Mouse (Mus musculus) left cerebral cortex, adult 2 months (tissue): ENCODE data around the gene Ric1. TPM values are rescaled to one million over a fixed set of nuclear protein-coding genes. Genes with fewer than 3 reads are reported as not detected.

ENCODE experiments used
- DNase-seq, 2 experiments: peaks; one replicate each; pipeline ENCODE4 v3.0.0; 2021 to 2022; ENCODE audit warnings: low spot score in 2 of 2, mixed read lengths in 1 of 2; ENCODE audit errors: extremely low spot score in 1 of 2
- H3K27ac ChIP-seq: fragments of 200-600 bp; 2 replicates; pipeline ENCODE4 v1.8.1; 2022
- H3K4me3 ChIP-seq: fragments of 200-600 bp; 2 replicates; pipeline ENCODE4 v1.8.1; 2022
- CTCF ChIP-seq: fragments of 200-600 bp; IDR thresholded peaks from 2 replicates; pipeline ENCODE4 v1.8.1; 2022; ENCODE audit warnings: antibody characterized with exemption, mild to moderate bottlenecking, moderate library complexity
- intact Hi-C: fragments of 180-260 bp; cut with DNase I; formaldehyde crosslinking; loops from one replicate; pipeline ENCODE4 v1.15.1; 2025
- total RNA-seq, 2 experiments: library from RNA; stranded (reverse); gene quantifications; 2 replicates each; pipeline ENCODE4 v1.2.3; 2021

Ric1 gene
- total RNA-seq, 2 experiments from 2014 or later, result 36.4 to 36.8 TPM

GRCm38 (mm10) chr19:29647651-29648549, 125.8 kb downstream of the Ric1 start, which contains the start of gene Ermp1:
Gene Ermp1 (minus strand): TSS chr19:29648415.
- peak within 1 kb of the TSS; percentile 94 for H3K4me3 ChIP-seq
- peak; percentile 96 for TF ChIP-seq CTCF
- H3K27ac ChIP-seq, result peak within 1 kb of the TSS; percentile 92
- peak; percentile 96 to 99 for DNase-seq
- intact Hi-C loops, result no loop called here

GRCm38 (mm10) chr19:29648550-29648914, 126.5 kb downstream of the Ric1 start:
- DNase-seq, result no peak
- peak overlapping the region; percentile 92 for H3K27ac ChIP-seq
- intact Hi-C loops, result no loop called here
- no peak for TF ChIP-seq CTCF
- H3K4me3 ChIP-seq, result peak overlapping the region; percentile 94

GRCm38 (mm10) chr19:29649683-29650082, 127.6 kb downstream of the Ric1 start:
- intact Hi-C loops, result no loop called here
- TF ChIP-seq CTCF, result no peak
- no peak for DNase-seq
- Histone ChIP-seq H3K27ac (no peak overlapping the region), H3K4me3 (no peak overlapping the region)

GRCm38 (mm10) chr19:29653768-29654265, 131.7 kb downstream of the Ric1 start:
- Histone ChIP-seq H3K4me3 (no peak overlapping the region), H3K27ac (no peak overlapping the region)
- intact Hi-C loops, result no loop called here
- TF ChIP-seq CTCF, result no peak
- DNase-seq, result no peak

- intact Hi-C loops, result no loop called here
Measured at GRCm38 (mm10) chr19:29655148-29655547, 133.1 kb downstream of the Ric1 start.

GRCm38 (mm10) chr19:29656029-29656428, 133.9 kb downstream of the Ric1 start:
- DNase-seq, result no peak
- TF ChIP-seq CTCF, result no peak
- Histone ChIP-seq H3K4me3 (no peak overlapping the region), H3K27ac (no peak overlapping the region)
- intact Hi-C loops, result no loop called here

More at GRCm38 (mm10) chr19:29655148-29655547, 133.1 kb downstream of the Ric1 start:
- Histone ChIP-seq H3K4me3 (no peak overlapping the region), H3K27ac (no peak overlapping the region)
- no peak for DNase-seq
- no peak for TF ChIP-seq CTCF

Other genes starting within 250 kb of the Ric1 start
- under 1 TPM in 1 of 2 experiments, not detected in 1; 0.54 TPM for gene Insl6, start 196.9 kb upstream of the Ric1 start, total RNA-seq
- 1 to 10 TPM; 1.4 to 1.7 TPM for gene Rln1, start 187.6 kb upstream of the Ric1 start, total RNA-seq
- 10 to 100 TPM; 27.6 to 29.3 TPM for gene Plgrkt, start 154.9 kb upstream of the Ric1 start, total RNA-seq
- 1 to 10 TPM in 1 of 2 experiments, under 1 TPM in 1; 0.89 to 1.3 TPM for gene Cd274, start 154.8 kb upstream of the Ric1 start, total RNA-seq
- under 1 TPM in 1 of 2 experiments, not detected in 1; 0.32 TPM for gene Pdcd1lg2, start 111.4 kb upstream of the Ric1 start, total RNA-seq
- gene Ermp1, start 126.1 kb downstream of the Ric1 start, total RNA-seq, result 10 to 100 TPM; 33.7 to 34.1 TPM
- under 1 TPM; 0.50 to 0.84 TPM for gene Mlana, start 175.5 kb downstream of the Ric1 start, total RNA-seq